ENCODE assay signal across 18 mouse cellular contexts in genomic region chr14:121553785-121554184, GRCm38 (mm10). TPM values are rescaled to one million over a fixed set of nuclear protein-coding genes. Genes with fewer than 3 reads are reported as not detected.
"Had no signal": no experiment of that assay in that cellular context is flagged by ENCODE, and none has a peak within 500 bp of the region (broad histone marks: within the 10 kb centered on the region; RNA-seq: fewer than 3 reads in every experiment).

No protein-coding gene starts in this region.

- H3K9ac ChIP-seq: limb, embryonic 13.5 days; liver, embryonic 15.5 days; neural tube, embryonic 13.5 days had no signal

- H3K4me3 ChIP-seq: layer of hippocampus, adult 2 months; limb, embryonic 13.5 days; liver, embryonic 15.5 days; neural tube, embryonic 13.5 days had no signal

- H3K36me3 ChIP-seq: liver, embryonic 15.5 days had no signal

- H3K9me3 ChIP-seq: limb, embryonic 13.5 days; liver, embryonic 15.5 days; neural tube, embryonic 13.5 days had no signal

- H3K27me3 ChIP-seq: liver, embryonic 15.5 days; neural tube, embryonic 13.5 days had no signal

- ATAC-seq: inflammation-experienced regulatory T-cells, adult 6 months; lung, postnatal 0 days had no signal

- H3K4me1 ChIP-seq: liver, embryonic 15.5 days had no signal

- H3K4me2 ChIP-seq: limb, embryonic 13.5 days; liver, embryonic 11.5 days; liver, embryonic 15.5 days; neural tube, embryonic 13.5 days had no signal

- DNase-seq: kidney, adult 18-20 months; kidney, postnatal 10 days; kidney, postnatal 4 days; left cerebral cortex, postnatal 4 days; lung, adult 2 months; lung, postnatal 36 days; midbrain, embryonic 14.5 days; retina, postnatal 1 day; right cerebral cortex, postnatal 4 days had no signal

- H3K27ac ChIP-seq: layer of hippocampus, adult 2 months; limb, embryonic 13.5 days; liver, embryonic 15.5 days; neural tube, embryonic 13.5 days; stomach, postnatal 0 days had no signal

RNA-seq across cellular contexts. Expression of gene Slc15a1, which starts 48.7 kb away (rescaled TPM):
- polyA plus RNA-seq: limb, embryonic 13.5 days; liver, embryonic 11.5 days; liver, embryonic 15.5 days; midbrain, embryonic 14.5 days; neural tube, embryonic 13.5 days; spleen, adult 2 months had no signal
